Mouse (Mus musculus): ENCODE data around the gene Lax1. TPM values are rescaled to one million over a fixed set of nuclear protein-coding genes. Genes with fewer than 3 reads are reported as not detected.
A peak's percentile ranks its signal among the peaks of the same experiment; 100 is the strongest.
"Not testable (repeated sequence)": the region's sequence is repeated elsewhere in the genome, so short reads cannot be mapped to it uniquely, and the experiment has no call there.

Lax1 gene
- polyA plus RNA-seq, 1 experiment: 16.1 TPM

- Histone ChIP-seq H3K27ac (ENCODE audit: control insufficient read depth, insufficient read depth, low read depth, low read length, poor library complexity) (no peak overlapping the region), H3K4me1 (ENCODE audit: control insufficient read depth, insufficient read depth, low read length) (no peaks in the 10 kb centered on the region; the same call in 1 of the 2 replicates), H3K4me3 (replicated peaks; ENCODE audit: control insufficient read depth, low read depth, low read length) (no peak overlapping the region)
- 97% methylated on average over 1 of the region's 1 CpGs for WGBS
- no peak for TF ChIP-seq CTCF (IDR thresholded peaks at IDR 0.05; ENCODE audit: control insufficient read depth, insufficient read depth, low read length)
- TF ChIP-seq POLR2A (IDR thresholded peaks at IDR 0.05; ENCODE audit: borderline replicate concordance, control insufficient read depth, low read depth, low read length): no peak
Observed at GRCm38 (mm10) chr1:133715191-133715590, 25.3 kb upstream of the Lax1 start.

- no peak overlapping the region for H3K27ac ChIP-seq (ENCODE audit: control insufficient read depth, insufficient read depth, low read depth, low read length, poor library complexity)
- TF ChIP-seq POLR2A (IDR thresholded peaks at IDR 0.05; ENCODE audit: borderline replicate concordance, control insufficient read depth, low read depth, low read length) (no peak), CTCF (IDR thresholded peaks at IDR 0.05; ENCODE audit: control insufficient read depth, insufficient read depth, low read length) (no peak)
- WGBS: 78% methylated on average over 2 of the region's 2 CpGs
Observed at GRCm38 (mm10) chr1:133713009-133713370, 23.1 kb upstream of the Lax1 start.

GRCm38 (mm10) chr1:133712288-133713008 lies 22.5 kb upstream of the Lax1 start:
- Histone ChIP-seq H3K27ac (ENCODE audit: control insufficient read depth, insufficient read depth, low read depth, low read length, poor library complexity) (no peak overlapping the region), H3K4me1 (ENCODE audit: control insufficient read depth, insufficient read depth, low read length) (no peaks in the 10 kb centered on the region; the same call in 1 of the 2 replicates), H3K4me3 (replicated peaks; ENCODE audit: control insufficient read depth, low read depth, low read length) (no peak overlapping the region)
- TF ChIP-seq POLR2A (IDR thresholded peaks at IDR 0.05; ENCODE audit: borderline replicate concordance, control insufficient read depth, low read depth, low read length): no peak
- no peak for TF ChIP-seq CTCF (IDR thresholded peaks at IDR 0.05; ENCODE audit: control insufficient read depth, insufficient read depth, low read length)
- 89% methylated on average over 12 of the region's 12 CpGs for WGBS

More at GRCm38 (mm10) chr1:133713009-133713370, 23.1 kb upstream of the Lax1 start:
- H3K4me3 ChIP-seq (replicated peaks; ENCODE audit: control insufficient read depth, low read depth, low read length): no peak overlapping the region
- no peaks in the 10 kb centered on the region; the same call in 1 of the 2 replicates for H3K4me1 ChIP-seq (ENCODE audit: control insufficient read depth, insufficient read depth, low read length)

- Histone ChIP-seq H3K27ac (ENCODE audit: control insufficient read depth, insufficient read depth, low read depth, low read length, poor library complexity) (no peak overlapping the region), H3K4me3 (replicated peaks; ENCODE audit: control insufficient read depth, low read depth, low read length) (no peak overlapping the region), H3K4me1 (ENCODE audit: control insufficient read depth, insufficient read depth, low read length) (no peaks in the 10 kb centered on the region; the same call in 1 of the 2 replicates)
- WGBS: 74% methylated on average over 6 of the region's 6 CpGs
- TF ChIP-seq POLR2A (IDR thresholded peaks at IDR 0.05; ENCODE audit: borderline replicate concordance, control insufficient read depth, low read depth, low read length) (no peak), CTCF (IDR thresholded peaks at IDR 0.05; ENCODE audit: control insufficient read depth, insufficient read depth, low read length) (no peak)
Observed at GRCm38 (mm10) chr1:133711376-133711775, 21.5 kb upstream of the Lax1 start.

GRCm38 (mm10) chr1:133710895-133711294 lies 21.0 kb upstream of the Lax1 start:
- WGBS: 56% methylated on average over 6 of the region's 6 CpGs
- TF ChIP-seq POLR2A (IDR thresholded peaks at IDR 0.05; ENCODE audit: borderline replicate concordance, control insufficient read depth, low read depth, low read length) (no peak), CTCF (IDR thresholded peaks at IDR 0.05; ENCODE audit: control insufficient read depth, insufficient read depth, low read length) (no peak)
- no peak overlapping the region for H3K27ac ChIP-seq (ENCODE audit: control insufficient read depth, insufficient read depth, low read depth, low read length, poor library complexity)
- no peak overlapping the region for H3K4me3 ChIP-seq (replicated peaks; ENCODE audit: control insufficient read depth, low read depth, low read length)
- no peaks in the 10 kb centered on the region; the same call in 1 of the 2 replicates for H3K4me1 ChIP-seq (ENCODE audit: control insufficient read depth, insufficient read depth, low read length)

- no peak overlapping the region for H3K27ac ChIP-seq (ENCODE audit: control insufficient read depth, insufficient read depth, low read depth, low read length, poor library complexity)
- H3K4me1 ChIP-seq (ENCODE audit: control insufficient read depth, insufficient read depth, low read length): no peaks in the 10 kb centered on the region; the same call in 1 of the 2 replicates
- H3K4me3 ChIP-seq (replicated peaks; ENCODE audit: control insufficient read depth, low read depth, low read length): no peak overlapping the region
- TF ChIP-seq POLR2A (IDR thresholded peaks at IDR 0.05; ENCODE audit: borderline replicate concordance, control insufficient read depth, low read depth, low read length) (no peak), CTCF (IDR thresholded peaks at IDR 0.05; ENCODE audit: control insufficient read depth, insufficient read depth, low read length) (no peak)
- WGBS: 91% methylated on average over 3 of the region's 3 CpGs
Observed at GRCm38 (mm10) chr1:133709292-133709691, 19.4 kb upstream of the Lax1 start.

- 44% methylated on average over 1 of the region's 2 CpGs for WGBS
- not testable (repeated sequence) for H3K4me1 ChIP-seq (ENCODE audit: control insufficient read depth, insufficient read depth, low read length); H3K27ac ChIP-seq (ENCODE audit: control insufficient read depth, insufficient read depth, low read depth, low read length, poor library complexity); H3K4me3 ChIP-seq (replicated peaks; ENCODE audit: control insufficient read depth, low read depth, low read length)
- 0 out of 2 replicates have a peak, but pooled peaks have one; percentile 18 for TF ChIP-seq CTCF (IDR thresholded peaks at IDR 0.05; ENCODE audit: control insufficient read depth, insufficient read depth, low read length)
Observed at GRCm38 (mm10) chr1:133701824-133702223, 11.9 kb upstream of the Lax1 start.

GRCm38 (mm10) chr1:133697935-133698620 lies 8.2 kb upstream of the Lax1 start:
- no peak for TF ChIP-seq POLR2A (IDR thresholded peaks at IDR 0.05; ENCODE audit: borderline replicate concordance, control insufficient read depth, low read depth, low read length)
- H3K27ac ChIP-seq (ENCODE audit: control insufficient read depth, insufficient read depth, low read depth, low read length, poor library complexity): peak overlapping the region; percentile 82
- H3K4me1 ChIP-seq (ENCODE audit: control insufficient read depth, insufficient read depth, low read length): peaks cover 8% of the 10 kb centered on the region
- 84% methylated on average over 12 of the region's 12 CpGs for WGBS
- no peak overlapping the region for H3K4me3 ChIP-seq (replicated peaks; ENCODE audit: control insufficient read depth, low read depth, low read length)

All from bone marrow, adult 2 months (tissue).